Mouse (Mus musculus) cerebellum, adult (tissue): ENCODE results near the gene Fbxo34.
"Not testable (repeated sequence)": the region's sequence is repeated elsewhere in the genome, so short reads cannot be mapped to it uniquely, and the experiment has no call there.

Experiments used
- ATAC-seq: cut with Nextera tagmentation; 2 replicates; pipeline ENCODE4 v1.9.2; 2017; ENCODE audit warnings: mild to moderate bottlenecking, moderate library complexity, mixed read lengths; ENCODE audit not compliant: insufficient number of reproducible peaks, low FRiP score, low TSS enrichment

Gene Fbxo34

GRCm38 (mm10) chr14:47450121-47450520 lies at the start of gene Fbxo34:
Fbxo34 (plus strand) TSS chr14:47450421.
- not testable (repeated sequence) for ATAC-seq

GRCm38 (mm10) chr14:47402735-47403134 lies 47.5 kb upstream of the Fbxo34 start:
- ATAC-seq: no peak

- ATAC-seq: no peak
These were observed 44.2 kb upstream of the Fbxo34 start for GRCm38 (mm10) chr14:47406000-47406399.

- no peak for ATAC-seq
These were observed 32.9 kb upstream of the Fbxo34 start for GRCm38 (mm10) chr14:47417346-47417745.

GRCm38 (mm10) chr14:47417775-47418665 lies 32.2 kb upstream of the Fbxo34 start, which contains the start of gene Dlgap5:
Dlgap5 (minus strand) TSS chr14:47418407.
- peak; percentile 94 for ATAC-seq

GRCm38 (mm10) chr14:47418666-47418991 lies 31.6 kb upstream of the Fbxo34 start:
- no peak for ATAC-seq

GRCm38 (mm10) chr14:47419034-47419625 lies 31.1 kb upstream of the Fbxo34 start:
- no peak for ATAC-seq

- no peak for ATAC-seq
These were observed 30.4 kb upstream of the Fbxo34 start for GRCm38 (mm10) chr14:47419723-47420276.

- no peak for ATAC-seq
These were observed 28.6 kb upstream of the Fbxo34 start for GRCm38 (mm10) chr14:47421606-47422005.

- ATAC-seq: no peak
These were observed 27.8 kb upstream of the Fbxo34 start for GRCm38 (mm10) chr14:47422466-47422865.

GRCm38 (mm10) chr14:47432987-47433386 lies 17.2 kb upstream of the Fbxo34 start:
- ATAC-seq: no peak

GRCm38 (mm10) chr14:47438947-47439346 lies 11.3 kb upstream of the Fbxo34 start:
- no peak for ATAC-seq

- no peak for ATAC-seq
These were observed 5.3 kb upstream of the Fbxo34 start for GRCm38 (mm10) chr14:47444907-47445306.

GRCm38 (mm10) chr14:47445331-47446095 lies 4.7 kb upstream of the Fbxo34 start:
- ATAC-seq: no peak

- no peak for ATAC-seq
These were observed 9.3 kb downstream of the Fbxo34 start for GRCm38 (mm10) chr14:47459556-47459955.

GRCm38 (mm10) chr14:47461997-47462396 lies 11.8 kb downstream of the Fbxo34 start:
- no peak for ATAC-seq

- no peak for ATAC-seq
These were observed 12.2 kb downstream of the Fbxo34 start for GRCm38 (mm10) chr14:47462453-47462852.

GRCm38 (mm10) chr14:47462877-47463460 lies 12.7 kb downstream of the Fbxo34 start:
- ATAC-seq: no peak

GRCm38 (mm10) chr14:47464426-47464825 lies 14.2 kb downstream of the Fbxo34 start:
- ATAC-seq: no peak

GRCm38 (mm10) chr14:47465468-47466175 lies 15.4 kb downstream of the Fbxo34 start:
- ATAC-seq: no peak
